Mouse (Mus musculus) forebrain, embryonic 13.5 days (tissue): ENCODE measurements around the gene Zfp423. TPM values are rescaled to one million over a fixed set of nuclear protein-coding genes. Genes with fewer than 3 reads are reported as not detected.
A peak's percentile ranks its signal among the peaks of the same experiment; 100 is the strongest.

Source experiments
- ATAC-seq: fragments of 200-750 bp; cut with Nextera tagmentation; 2 replicates; pipeline ENCODE4 v1.8.0; 2017
- H3K27ac ChIP-seq: fragments of 300-500 bp; sonication (generic); 2 replicates; pipeline ENCODE4 v1.5.1; 2015; ENCODE audit warnings: inconsistent platforms, mild to moderate bottlenecking, moderate library complexity
- H3K27me3 ChIP-seq: fragments of 300-500 bp; sonication (generic); 2 replicates; pipeline ENCODE4 v1.6.1; 2015; ENCODE audit warnings: mild to moderate bottlenecking, inconsistent platforms
- H3K36me3 ChIP-seq: fragments of 300-500 bp; sonication (generic); 2 replicates; pipeline ENCODE4 v1.6.1; 2015; ENCODE audit warnings: mild to moderate bottlenecking, inconsistent platforms; ENCODE audit not compliant: poor library complexity, severe bottlenecking
- H3K4me1 ChIP-seq: fragments of 300-500 bp; sonication (generic); 2 replicates; pipeline ENCODE4 v1.6.1; 2015; ENCODE audit warnings: inconsistent platforms
- H3K4me2 ChIP-seq: fragments of 300-500 bp; sonication (generic); 2 replicates; pipeline ENCODE4 v1.6.1; 2015; ENCODE audit warnings: inconsistent platforms, mild to moderate bottlenecking, moderate library complexity
- H3K4me3 ChIP-seq: fragments of 300-500 bp; sonication (generic); 2 replicates; pipeline ENCODE4 v1.5.1; 2015; ENCODE audit warnings: mild to moderate bottlenecking, inconsistent platforms
- H3K9ac ChIP-seq: fragments of 300-500 bp; sonication (generic); 2 replicates; pipeline ENCODE4 v1.6.1; 2015; ENCODE audit warnings: mild to moderate bottlenecking, inconsistent platforms
- H3K9me3 ChIP-seq: fragments of 300-500 bp; sonication (generic); replicated peaks from 2 replicates; pipeline ENCODE4 v1.6.1; 2016; ENCODE audit warnings: inconsistent platforms
- WGBS: fragments of 180-500 bp; shearing (Covaris S2); methylation state at CpG from one replicate; pipeline ENCODE4 v1.1.7; 2015; 5-methylcytosine and 5-hydroxymethylcytosine counted together
- polyA plus RNA-seq: library from polyadenylated mRNA; unstranded; fragments of >200 nt; fragmentation: Nextera tagmentation; extraction: Ambion mirVana; gene quantifications from 2 replicates; pipeline ENCODE4 v1.2.1, GENCODE M21; 2015

The Zfp423 gene
- polyA plus RNA-seq, 1 experiment from 2014 or later: 23.2 TPM

- H3K4me1 ChIP-seq: peaks cover 65% of the 10 kb centered on the region
- H3K27ac ChIP-seq: 0 out of 2 replicates have a peak overlapping the region, but pooled peaks have one; percentile 14
- no peak for ATAC-seq
Observed at GRCm38 (mm10) chr8:87700321-87700720, 259.1 kb downstream of the Zfp423 start.

DNA sequence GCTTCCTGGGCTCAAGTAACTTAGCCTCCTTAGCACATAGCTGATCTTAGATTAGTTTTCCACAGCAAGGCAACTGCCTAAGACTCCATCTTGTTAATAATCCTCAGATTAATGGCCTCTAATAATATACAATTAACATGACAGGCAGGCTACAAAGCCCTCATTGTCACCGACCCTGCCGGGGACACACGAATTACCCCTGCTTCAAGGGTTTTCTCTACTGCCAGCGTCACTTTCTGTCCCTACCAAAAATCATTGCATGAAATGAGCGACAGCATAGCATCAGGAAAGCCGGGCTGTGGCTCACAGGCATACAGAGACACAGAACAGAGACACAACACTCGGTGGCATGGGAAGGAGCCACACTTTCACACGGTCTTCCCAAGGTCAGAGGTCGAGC is 262.3 kb downstream of the Zfp423 start:
- Histone ChIP-seq H3K4me1 (peaks cover 62% of the 10 kb centered on the region), H3K4me2 (no peak overlapping the region), H3K4me3 (no peak overlapping the region), H3K27me3 (no peaks in the 10 kb centered on the region), H3K27ac (peak overlapping the region; percentile 44), H3K9ac (peak overlapping the region; percentile 31; the same call in 1 of the 2 replicates), H3K36me3 (no peaks in the 10 kb centered on the region), H3K9me3 (no peaks in the 10 kb centered on the region)
- peak; percentile 17; the same call in 1 of the 2 replicates for ATAC-seq
- WGBS: 19% methylated on average over 9 of the region's 9 CpGs

More at GRCm38 (mm10) chr8:87700321-87700720, 259.1 kb downstream of the Zfp423 start:
- no peaks in the 10 kb centered on the region for H3K9me3 ChIP-seq
- 60% methylated on average over 12 of the region's 12 CpGs for WGBS
- no peak overlapping the region for H3K4me3 ChIP-seq
- no peak overlapping the region for H3K4me2 ChIP-seq
- no peaks in the 10 kb centered on the region for H3K27me3 ChIP-seq
- H3K36me3 ChIP-seq: no peaks in the 10 kb centered on the region
- H3K9ac ChIP-seq: no peak overlapping the region

- 77% methylated on average over 4 of the region's 4 CpGs for WGBS
- Histone ChIP-seq H3K4me3 (no peak overlapping the region), H3K9ac (no peak overlapping the region), H3K4me1 (peaks cover 88% of the 10 kb centered on the region), H3K36me3 (no peaks in the 10 kb centered on the region), H3K27me3 (no peaks in the 10 kb centered on the region), H3K27ac (no peak overlapping the region), H3K4me2 (no peak overlapping the region), H3K9me3 (no peaks in the 10 kb centered on the region)
- ATAC-seq: no peak
Observed at GRCm38 (mm10) chr8:87693741-87694140, 265.7 kb downstream of the Zfp423 start.

- H3K9ac ChIP-seq: peak overlapping the region; percentile 60
- peak overlapping the region; percentile 92 for H3K27ac ChIP-seq
- peak overlapping the region; percentile 43 for H3K4me2 ChIP-seq
- H3K4me3 ChIP-seq: no peak overlapping the region
- H3K36me3 ChIP-seq: 0 out of 2 replicates have a peak, but pooled peaks cover 7% of the 10 kb centered on the region
- peak; percentile 39; the same call in 1 of the 2 replicates for ATAC-seq
- WGBS: 22% methylated on average over 28 of the region's 28 CpGs
- H3K4me1 ChIP-seq: peaks cover 93% of the 10 kb centered on the region
- no peaks in the 10 kb centered on the region for H3K27me3 ChIP-seq
- H3K9me3 ChIP-seq: no peaks in the 10 kb centered on the region
Observed at GRCm38 (mm10) chr8:87690100-87691095, 269.0 kb downstream of the Zfp423 start.

GRCm38 (mm10) chr8:87689192-87689591 is 270.2 kb downstream of the Zfp423 start:
- H3K36me3 ChIP-seq: 0 out of 2 replicates have a peak, but pooled peaks cover 7% of the 10 kb centered on the region
- no peak overlapping the region for H3K4me2 ChIP-seq
- no peaks in the 10 kb centered on the region for H3K27me3 ChIP-seq
- WGBS: 49% methylated on average over 6 of the region's 6 CpGs
- H3K9ac ChIP-seq: 0 out of 2 replicates have a peak overlapping the region, but pooled peaks have one; percentile 60
- H3K9me3 ChIP-seq: no peaks in the 10 kb centered on the region
- H3K27ac ChIP-seq: peak overlapping the region; percentile 92
- H3K4me3 ChIP-seq: no peak overlapping the region
- peaks cover 91% of the 10 kb centered on the region for H3K4me1 ChIP-seq
- ATAC-seq: peak; percentile 41

DNA sequence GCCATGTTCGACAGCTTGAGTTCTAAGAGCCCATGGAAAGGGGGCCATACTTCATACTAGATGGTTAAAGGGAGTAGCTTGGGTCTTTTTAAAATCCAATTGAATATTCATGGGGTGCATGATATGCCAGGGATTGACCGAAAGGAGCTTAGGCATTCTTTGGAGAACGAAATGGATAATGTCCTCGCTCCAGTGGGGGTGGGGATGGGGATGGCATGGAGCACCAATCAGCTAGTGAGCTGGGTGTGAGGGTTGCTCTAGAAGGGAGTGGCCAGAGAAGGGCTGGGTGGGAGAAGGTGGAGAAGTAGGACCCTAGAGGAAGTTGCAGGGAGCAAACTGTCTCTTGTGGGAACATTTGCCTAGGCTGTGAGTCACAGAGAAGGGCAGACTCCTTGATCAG is 271.0 kb downstream of the Zfp423 start:
- no peak overlapping the region for H3K4me2 ChIP-seq
- no peaks in the 10 kb centered on the region for H3K27me3 ChIP-seq
- no peak overlapping the region for H3K9ac ChIP-seq
- H3K4me1 ChIP-seq: peaks cover 89% of the 10 kb centered on the region
- H3K9me3 ChIP-seq: no peaks in the 10 kb centered on the region
- peak overlapping the region; percentile 92 for H3K27ac ChIP-seq
- ATAC-seq: no peak
- no peak overlapping the region for H3K4me3 ChIP-seq
- 0 out of 2 replicates have a peak, but pooled peaks cover 7% of the 10 kb centered on the region for H3K36me3 ChIP-seq
- 45% methylated on average over 4 of the region's 4 CpGs for WGBS

GRCm38 (mm10) chr8:87686986-87687698 is 272.3 kb downstream of the Zfp423 start:
- 40% methylated on average over 10 of the region's 10 CpGs for WGBS
- ATAC-seq: peak; percentile 33
- H3K4me1 ChIP-seq: peaks cover 86% of the 10 kb centered on the region

DNA sequence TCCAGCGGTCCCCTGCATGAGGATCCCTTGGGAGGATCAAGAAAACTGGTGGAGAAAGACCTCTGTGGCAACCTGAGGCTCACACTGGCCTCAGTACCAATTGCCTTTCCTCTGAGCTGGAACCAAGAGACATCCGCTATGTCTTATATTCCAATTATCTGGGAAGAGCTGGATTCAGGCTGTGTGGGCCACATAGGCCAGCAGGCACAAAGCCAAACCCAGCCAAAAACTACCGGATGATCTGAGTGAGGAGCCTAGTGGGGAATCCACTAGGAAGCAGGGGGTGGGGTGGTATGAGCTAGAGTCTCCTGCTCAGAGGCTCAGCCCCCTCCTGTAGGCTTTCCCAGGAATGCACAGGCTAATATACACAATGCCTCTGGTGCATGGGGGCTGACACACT is 273.4 kb downstream of the Zfp423 start:
- Histone ChIP-seq H3K9ac (no peak overlapping the region), H3K4me1 (peaks cover 75% of the 10 kb centered on the region), H3K4me2 (no peak overlapping the region), H3K36me3 (0 out of 2 replicates have a peak, but pooled peaks cover 7% of the 10 kb centered on the region), H3K9me3 (no peaks in the 10 kb centered on the region), H3K4me3 (no peak overlapping the region), H3K27ac (peak overlapping the region; percentile 84), H3K27me3 (0 out of 2 replicates have a peak, but pooled peaks cover 2% of the 10 kb centered on the region)
- WGBS: 72% methylated on average over 3 of the region's 3 CpGs
- no peak for ATAC-seq

More at GRCm38 (mm10) chr8:87686986-87687698, 272.3 kb downstream of the Zfp423 start:
- Histone ChIP-seq H3K4me2 (no peak overlapping the region), H3K9me3 (no peaks in the 10 kb centered on the region), H3K4me3 (no peak overlapping the region), H3K27ac (peak overlapping the region; percentile 84), H3K36me3 (0 out of 2 replicates have a peak, but pooled peaks cover 7% of the 10 kb centered on the region), H3K9ac (peak overlapping the region; percentile 19; the same call in 1 of the 2 replicates), H3K27me3 (no peaks in the 10 kb centered on the region)

DNA sequence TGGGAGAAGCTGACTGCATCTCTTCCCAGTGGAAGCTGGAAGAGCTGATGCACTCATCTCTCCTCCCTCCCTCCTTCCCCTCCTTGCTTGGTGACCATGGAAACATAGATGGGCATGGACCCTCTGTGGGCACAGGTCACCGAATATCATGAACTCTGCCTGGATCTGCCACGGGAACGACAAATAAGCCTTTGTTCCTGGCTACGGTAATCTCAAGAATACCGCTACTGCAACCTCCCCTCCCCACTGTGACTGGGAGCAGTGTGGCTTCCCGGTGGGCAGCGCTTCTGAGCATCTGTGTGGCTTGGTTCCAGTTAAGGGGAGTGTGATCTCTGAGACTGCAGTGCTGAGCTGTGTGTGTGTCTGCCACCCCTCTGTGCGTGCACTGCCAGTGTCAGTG is 274.0 kb downstream of the Zfp423 start:
- Histone ChIP-seq H3K9ac (0 out of 2 replicates have a peak overlapping the region, but pooled peaks have one; percentile 14), H3K4me3 (no peak overlapping the region), H3K27ac (peak overlapping the region; percentile 84), H3K4me2 (no peak overlapping the region), H3K4me1 (peaks cover 74% of the 10 kb centered on the region), H3K27me3 (0 out of 2 replicates have a peak, but pooled peaks cover 4% of the 10 kb centered on the region), H3K36me3 (0 out of 2 replicates have a peak, but pooled peaks cover 7% of the 10 kb centered on the region), H3K9me3 (no peaks in the 10 kb centered on the region)
- whole genome bisulfite sequencing: 24% methylated on average over 8 of the region's 8 CpGs
- ATAC-seq: no peak

- no peak for ATAC-seq
- H3K9ac ChIP-seq: no peak overlapping the region
- peaks cover 55% of the 10 kb centered on the region for H3K4me1 ChIP-seq
- H3K4me2 ChIP-seq: no peak overlapping the region
- no peak overlapping the region for H3K27ac ChIP-seq
- H3K9me3 ChIP-seq: no peaks in the 10 kb centered on the region
- H3K4me3 ChIP-seq: no peak overlapping the region
- 0 out of 2 replicates have a peak, but pooled peaks cover 4% of the 10 kb centered on the region for H3K27me3 ChIP-seq
- H3K36me3 ChIP-seq: peaks cover 14% of the 10 kb centered on the region
- 88% methylated on average over 3 of the region's 3 CpGs for WGBS
Observed at GRCm38 (mm10) chr8:87682066-87682465, 277.3 kb downstream of the Zfp423 start.

GRCm38 (mm10) chr8:87680034-87680433 is 279.4 kb downstream of the Zfp423 start:
- Histone ChIP-seq H3K4me3 (no peak overlapping the region), H3K4me2 (no peak overlapping the region), H3K9ac (no peak overlapping the region), H3K36me3 (peaks cover 7% of the 10 kb centered on the region), H3K9me3 (no peaks in the 10 kb centered on the region), H3K4me1 (peaks cover 46% of the 10 kb centered on the region), H3K27ac (peak overlapping the region; percentile 16; the same call in 1 of the 2 replicates), H3K27me3 (0 out of 2 replicates have a peak, but pooled peaks cover 4% of the 10 kb centered on the region)
- WGBS: 58% methylated on average over 3 of the region's 3 CpGs
- no peak for ATAC-seq
